Mouse (Mus musculus) neural tube, embryonic 14.5 days (tissue): ENCODE results near the gene 4922502D21Rik. TPM values are rescaled to one million over a fixed set of nuclear protein-coding genes. Genes with fewer than 3 reads are reported as not detected.

Source experiments
- ATAC-seq: fragments of 200-750 bp; cut with Nextera tagmentation; 2 replicates; pipeline ENCODE4 v1.8.0; 2017; ENCODE audit warnings: low read depth, mild to moderate bottlenecking, moderate TSS enrichment, moderate library complexity
- H3K27ac ChIP-seq: fragments of 300-500 bp; sonication (generic); 2 replicates; pipeline ENCODE4 v1.5.1; 2014; ENCODE audit warnings: low read depth, mild to moderate bottlenecking, control low read depth, low read length, moderate library complexity, mixed read lengths
- H3K27me3 ChIP-seq: fragments of 300-500 bp; sonication (generic); 2 replicates; pipeline ENCODE4 v1.6.1; 2014; ENCODE audit warnings: low read length; ENCODE audit not compliant: control insufficient read depth, insufficient read depth
- H3K36me3 ChIP-seq: fragments of 300-500 bp; sonication (generic); 2 replicates; pipeline ENCODE4 v1.6.1; 2014; ENCODE audit warnings: low read length, mixed read lengths; ENCODE audit not compliant: control insufficient read depth, insufficient read depth
- H3K4me1 ChIP-seq: fragments of 300-500 bp; sonication (generic); 2 replicates; pipeline ENCODE4 v1.6.1; 2014; ENCODE audit warnings: low read length; ENCODE audit not compliant: control insufficient read depth, insufficient read depth
- H3K4me2 ChIP-seq: fragments of 300-500 bp; sonication (generic); 2 replicates; pipeline ENCODE4 v1.6.1; 2014; ENCODE audit warnings: mild to moderate bottlenecking, low read depth, low read length, control low read depth
- H3K4me3 ChIP-seq: fragments of 300-500 bp; sonication (generic); 2 replicates; pipeline ENCODE4 v1.5.1; 2014; ENCODE audit warnings: low read depth, low read length, control low read depth, mixed read lengths
- H3K9ac ChIP-seq: fragments of 300-500 bp; sonication (generic); replicated peaks from 2 replicates; pipeline ENCODE4 v1.6.1; 2014; ENCODE audit warnings: low read depth, mild to moderate bottlenecking, control low read depth, low read length, mixed read lengths
- H3K9me3 ChIP-seq: fragments of 300-500 bp; sonication (generic); 2 replicates; pipeline ENCODE4 v1.6.1; 2016; ENCODE audit warnings: low read length; ENCODE audit not compliant: control insufficient read depth
- WGBS: fragments of 180-500 bp; shearing (Covaris S2); extraction: QIAGEN DNeasy Blood & Tissue Kit; methylation state at CpG from one replicate; pipeline ENCODE4 v1.1.7; 2014; 5-methylcytosine and 5-hydroxymethylcytosine counted together
- polyA plus RNA-seq: library from polyadenylated mRNA; unstranded; fragments of >200 nt; fragmentation: Nextera tagmentation; extraction: Ambion mirVana; gene quantifications from 2 replicates; pipeline ENCODE4 v1.2.1, GENCODE M21; 2014

The 4922502D21Rik gene
- polyA plus RNA-seq, 1 experiment from 2014 or later: not detected

DNA sequence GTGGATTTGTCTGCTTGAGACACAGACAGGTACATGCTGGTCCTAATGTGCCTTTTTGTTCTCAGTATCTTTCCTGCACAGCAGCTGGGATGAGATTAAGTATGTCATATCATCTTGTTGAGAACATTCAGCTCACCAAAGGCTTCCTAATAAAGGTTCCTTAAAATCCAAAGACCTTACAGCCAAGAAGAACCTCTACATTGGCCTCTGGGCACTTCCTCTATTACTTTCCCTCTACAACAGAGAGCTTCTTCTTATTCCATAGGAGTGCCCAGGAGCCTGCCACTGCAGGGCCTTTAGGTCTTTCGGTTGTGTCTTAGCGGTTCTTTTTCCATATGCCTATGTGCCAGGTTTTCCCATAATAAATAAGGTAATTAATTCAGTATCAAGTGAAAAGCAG is 55.1 kb downstream of the 4922502D21Rik start:
- no peaks in the 10 kb centered on the region for H3K9me3 ChIP-seq
- H3K27ac ChIP-seq: no peak overlapping the region
- WGBS: 92% methylated on average over 2 of the region's 2 CpGs
- H3K4me1 ChIP-seq: no peaks in the 10 kb centered on the region
- H3K27me3 ChIP-seq: no peaks in the 10 kb centered on the region
- ATAC-seq: no peak
- H3K9ac ChIP-seq: no peak overlapping the region
- H3K4me3 ChIP-seq: no peak overlapping the region
- H3K36me3 ChIP-seq: no peaks in the 10 kb centered on the region
- H3K4me2 ChIP-seq: no peak overlapping the region

GRCm38 (mm10) chr6:129275624-129276203 is 55.9 kb downstream of the 4922502D21Rik start:
- H3K4me1 ChIP-seq: no peaks in the 10 kb centered on the region
- 71% methylated on average over 3 of the region's 3 CpGs for WGBS
- H3K27ac ChIP-seq: no peak overlapping the region
- no peak overlapping the region for H3K4me2 ChIP-seq
- H3K9me3 ChIP-seq: no peaks in the 10 kb centered on the region
- H3K36me3 ChIP-seq: no peaks in the 10 kb centered on the region
- H3K27me3 ChIP-seq: no peaks in the 10 kb centered on the region
- no peak overlapping the region for H3K4me3 ChIP-seq
- no peak for ATAC-seq
- H3K9ac ChIP-seq: no peak overlapping the region

DNA sequence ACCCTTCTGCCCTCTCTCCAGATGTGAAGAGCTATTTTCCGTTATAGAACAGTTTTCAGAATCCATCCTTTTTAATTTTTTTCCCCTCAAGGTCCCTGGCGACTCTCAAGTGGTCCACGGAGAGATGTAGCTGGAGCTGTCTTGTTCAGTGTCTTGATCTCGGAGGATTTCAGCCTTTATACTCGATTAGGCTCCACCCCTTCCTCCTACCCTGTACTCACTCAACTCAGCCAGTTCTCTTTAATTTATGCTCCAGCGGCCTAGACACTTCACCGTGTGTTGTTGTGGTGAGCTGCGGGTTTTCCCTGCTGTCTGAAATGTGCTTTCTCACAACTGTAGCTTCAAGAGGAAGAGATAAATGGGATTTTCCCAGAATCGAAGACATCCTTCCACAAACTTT is 56.4 kb downstream of the 4922502D21Rik start, which contains the start of gene Cd69:
Cd69 (minus strand) TSS at position 217 of the 400 bp plus-strand sequence.
- H3K27ac ChIP-seq: no peak within 1 kb of the TSS
- no peaks in the 10 kb centered on the region for H3K27me3 ChIP-seq
- no peak for ATAC-seq
- no peaks in the 10 kb centered on the region for H3K4me1 ChIP-seq
- H3K4me2 ChIP-seq: no peak within 1 kb of the TSS
- WGBS: 81% methylated on average over 9 of the region's 9 CpGs
- no peak within 1 kb of the TSS for H3K4me3 ChIP-seq
- H3K9me3 ChIP-seq: no peaks in the 10 kb centered on the region
- no peak within 1 kb of the TSS for H3K9ac ChIP-seq
- no peaks in the 10 kb centered on the region for H3K36me3 ChIP-seq

DNA sequence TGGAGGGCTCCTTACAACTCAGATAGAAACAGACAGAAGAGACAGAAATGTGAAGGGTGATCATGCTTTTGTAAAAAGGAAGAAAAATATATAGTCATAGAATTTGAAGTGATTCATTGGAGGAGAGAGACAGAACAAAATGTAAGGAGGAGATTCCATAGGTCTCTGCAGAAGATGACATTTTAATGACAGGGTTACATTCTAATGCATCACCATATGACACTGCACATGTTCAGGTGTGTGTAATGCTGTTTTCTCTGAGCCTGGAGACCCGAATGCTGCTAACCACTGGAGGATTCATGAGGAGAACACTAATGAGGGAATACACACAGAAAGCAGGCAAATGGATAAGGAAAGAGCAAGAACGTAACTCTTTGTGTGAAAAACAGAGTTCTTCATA is 57.1 kb downstream of the 4922502D21Rik start:
- Histone ChIP-seq H3K4me2 (no peak overlapping the region), H3K9ac (no peak overlapping the region), H3K27me3 (no peaks in the 10 kb centered on the region), H3K9me3 (no peaks in the 10 kb centered on the region), H3K27ac (no peak overlapping the region), H3K4me1 (no peaks in the 10 kb centered on the region), H3K36me3 (no peaks in the 10 kb centered on the region), H3K4me3 (no peak overlapping the region)
- ATAC-seq: no peak
- WGBS: 92% methylated on average over 2 of the region's 2 CpGs

DNA sequence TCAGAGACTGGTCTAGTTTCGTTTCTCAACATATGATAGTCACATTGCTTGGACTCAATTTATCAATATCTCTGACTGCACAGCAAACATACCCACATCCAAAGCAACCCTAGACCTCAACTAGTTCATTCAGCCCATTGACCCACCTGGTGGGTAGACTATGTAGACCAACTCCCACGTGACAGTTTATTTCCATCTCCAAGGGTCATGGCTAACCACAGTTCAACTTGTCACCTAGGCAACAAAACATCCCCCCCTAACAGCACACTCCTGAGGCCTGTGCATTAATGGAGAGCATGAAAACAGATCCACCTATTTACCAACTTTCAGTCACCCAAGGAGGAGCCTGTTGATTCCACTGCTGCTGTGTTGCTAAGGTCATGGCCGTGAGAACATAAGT is 57.9 kb downstream of the 4922502D21Rik start:
- Histone ChIP-seq H3K4me1 (no peaks in the 10 kb centered on the region), H3K9ac (no peak overlapping the region), H3K9me3 (no peaks in the 10 kb centered on the region), H3K4me2 (no peak overlapping the region), H3K27ac (no peak overlapping the region), H3K27me3 (no peaks in the 10 kb centered on the region), H3K36me3 (no peaks in the 10 kb centered on the region), H3K4me3 (no peak overlapping the region)
- no peak for ATAC-seq
- 84% methylated on average over 3 of the region's 3 CpGs for WGBS

Other genes with a start within 250 kb of the 4922502D21Rik start
- gene Clec2e, start 230.9 kb downstream of the 4922502D21Rik start, polyA plus RNA-seq: not detected in 2 replicates
- gene Clec2d, start 151.2 kb downstream of the 4922502D21Rik start, polyA plus RNA-seq: 0.30 TPM in 1 of 2 replicates, not detected in the other
- gene Cd69, start 56.4 kb downstream of the 4922502D21Rik start, polyA plus RNA-seq: not detected in 2 replicates
- 0.48 and 0.55 TPM in 2 replicates for gene Clec12a, start 10.9 kb upstream of the 4922502D21Rik start, polyA plus RNA-seq
- 0.17 and 0.27 TPM in 2 replicates for gene Clec12b, start 54.1 kb upstream of the 4922502D21Rik start, polyA plus RNA-seq
- gene Clec1b, start 65.5 kb upstream of the 4922502D21Rik start, polyA plus RNA-seq: 0.54 and 0.88 TPM in 2 replicates
- gene Clec9a, start 77.1 kb upstream of the 4922502D21Rik start, polyA plus RNA-seq: 0.10 and 0.17 TPM in 2 replicates
- 0.87 and 1.6 TPM in 2 replicates for gene Clec1a, start 120.2 kb upstream of the 4922502D21Rik start, polyA plus RNA-seq
- not detected in 2 replicates for gene Olr1, start 175.4 kb upstream of the 4922502D21Rik start, polyA plus RNA-seq
- 0.33 TPM in 1 of 2 replicates, not detected in the other for gene Tmem52b, start 180.8 kb upstream of the 4922502D21Rik start, polyA plus RNA-seq
- gene Gabarapl1, start 201.4 kb upstream of the 4922502D21Rik start, polyA plus RNA-seq: 60.2 and 60.6 TPM in 2 replicates
- gene Klre1, start 246.1 kb upstream of the 4922502D21Rik start, polyA plus RNA-seq: not detected in 2 replicates